Mouse (Mus musculus): ENCODE measurements around the gene Hilpda. TPM values are rescaled to one million over a fixed set of nuclear protein-coding genes. Genes with fewer than 3 reads are reported as not detected.

The Hilpda gene
- polyA plus RNA-seq, 1 experiment from 2014 or later, result 46.2 TPM

- Histone ChIP-seq H3K27ac (no peak overlapping the region), H3K4me3 (no peak overlapping the region), H3K36me3 (no peaks in the 10 kb centered on the region), H3K27me3 (no peaks in the 10 kb centered on the region; the same call in 1 of the 2 replicates), H3K9me3 (no peaks in the 10 kb centered on the region), H3K4me1 (0 out of 2 replicates have a peak, but pooled peaks cover 6% of the 10 kb centered on the region), H3K9ac (no peak overlapping the region), H3K4me2 (no peak overlapping the region)
- WGBS, result 56% methylated on average over 3 of the region's 3 CpGs
- ATAC-seq (ENCODE audit: borderline replicate concordance, extremely low read depth, low FRiP score, low TSS enrichment), result no peak
Measured at GRCm38 (mm10) chr6:29246183-29246582, 26.1 kb upstream of the Hilpda start.

GRCm38 (mm10) chr6:29246585-29246984, 25.7 kb upstream of the Hilpda start:
- no peak overlapping the region for H3K27ac ChIP-seq
- H3K36me3 ChIP-seq, result no peaks in the 10 kb centered on the region
- ATAC-seq (ENCODE audit: borderline replicate concordance, extremely low read depth, low FRiP score, low TSS enrichment), result no peak

GRCm38 (mm10) chr6:29247072-29247471, 25.2 kb upstream of the Hilpda start:
- 0 out of 2 replicates have a peak, but pooled peaks cover 6% of the 10 kb centered on the region for H3K4me1 ChIP-seq
- H3K27ac ChIP-seq, result no peak overlapping the region
- no peaks in the 10 kb centered on the region for H3K9me3 ChIP-seq
- no peak overlapping the region for H3K4me3 ChIP-seq
- no peak overlapping the region for H3K4me2 ChIP-seq
- no peak overlapping the region for H3K9ac ChIP-seq
- no peak for ATAC-seq (ENCODE audit: borderline replicate concordance, extremely low read depth, low FRiP score, low TSS enrichment)
- no peaks in the 10 kb centered on the region for H3K36me3 ChIP-seq
- no peaks in the 10 kb centered on the region; the same call in 1 of the 2 replicates for H3K27me3 ChIP-seq
- WGBS, result 57% methylated on average over 4 of the region's 4 CpGs

More at GRCm38 (mm10) chr6:29246585-29246984, 25.7 kb upstream of the Hilpda start:
- no peak overlapping the region for H3K9ac ChIP-seq
- 43% methylated on average over 5 of the region's 5 CpGs for whole genome bisulfite sequencing
- 0 out of 2 replicates have a peak, but pooled peaks cover 6% of the 10 kb centered on the region for H3K4me1 ChIP-seq
- H3K4me2 ChIP-seq, result no peak overlapping the region
- no peaks in the 10 kb centered on the region; the same call in 1 of the 2 replicates for H3K27me3 ChIP-seq
- H3K4me3 ChIP-seq, result no peak overlapping the region
- H3K9me3 ChIP-seq, result no peaks in the 10 kb centered on the region

GRCm38 (mm10) chr6:29259418-29259817, 12.9 kb upstream of the Hilpda start:
- no peak overlapping the region for H3K4me3 ChIP-seq
- 70% methylated on average over 1 of the region's 1 CpGs for WGBS
- H3K4me1 ChIP-seq, result no peaks in the 10 kb centered on the region
- no peaks in the 10 kb centered on the region for H3K36me3 ChIP-seq
- no peak overlapping the region for H3K9ac ChIP-seq
- no peak overlapping the region for H3K4me2 ChIP-seq
- H3K27ac ChIP-seq, result no peak overlapping the region
- no peaks in the 10 kb centered on the region for H3K9me3 ChIP-seq
- H3K27me3 ChIP-seq, result no peaks in the 10 kb centered on the region
- ATAC-seq (ENCODE audit: borderline replicate concordance, extremely low read depth, low FRiP score, low TSS enrichment), result no peak

GRCm38 (mm10) chr6:29261831-29262230, 10.5 kb upstream of the Hilpda start:
- Histone ChIP-seq H3K4me1 (no peaks in the 10 kb centered on the region), H3K27ac (no peak overlapping the region), H3K9ac (no peak overlapping the region), H3K27me3 (no peaks in the 10 kb centered on the region), H3K36me3 (no peaks in the 10 kb centered on the region), H3K9me3 (no peaks in the 10 kb centered on the region), H3K4me3 (no peak overlapping the region), H3K4me2 (no peak overlapping the region)
- ATAC-seq (ENCODE audit: borderline replicate concordance, extremely low read depth, low FRiP score, low TSS enrichment), result no peak
- 69% methylated on average over 5 of the region's 5 CpGs for WGBS

- ATAC-seq (ENCODE audit: borderline replicate concordance, extremely low read depth, low FRiP score, low TSS enrichment), result no peak
- Histone ChIP-seq H3K9ac (no peak overlapping the region), H3K27me3 (no peaks in the 10 kb centered on the region), H3K4me2 (no peak overlapping the region), H3K9me3 (no peaks in the 10 kb centered on the region), H3K36me3 (no peaks in the 10 kb centered on the region), H3K27ac (no peak overlapping the region), H3K4me1 (no peaks in the 10 kb centered on the region), H3K4me3 (no peak overlapping the region)
- WGBS, result 54% methylated on average over 6 of the region's 6 CpGs
Measured at GRCm38 (mm10) chr6:29263650-29264455, 8.4 kb upstream of the Hilpda start.

- Histone ChIP-seq H3K4me3 (no peak overlapping the region), H3K4me1 (no peaks in the 10 kb centered on the region), H3K36me3 (no peaks in the 10 kb centered on the region), H3K9ac (no peak overlapping the region), H3K27ac (no peak overlapping the region), H3K27me3 (no peaks in the 10 kb centered on the region), H3K4me2 (no peak overlapping the region), H3K9me3 (no peaks in the 10 kb centered on the region)
- no peak for ATAC-seq (ENCODE audit: borderline replicate concordance, extremely low read depth, low FRiP score, low TSS enrichment)
- WGBS, result 73% methylated on average over 3 of the region's 3 CpGs
Measured at GRCm38 (mm10) chr6:29264456-29264781, 7.9 kb upstream of the Hilpda start.

GRCm38 (mm10) chr6:29266936-29267335, 5.4 kb upstream of the Hilpda start:
- WGBS, result 38% methylated on average over 4 of the region's 4 CpGs
- H3K9me3 ChIP-seq, result no peaks in the 10 kb centered on the region
- no peaks in the 10 kb centered on the region for H3K36me3 ChIP-seq
- H3K9ac ChIP-seq, result no peak overlapping the region
- no peak overlapping the region for H3K4me2 ChIP-seq
- H3K27me3 ChIP-seq, result no peaks in the 10 kb centered on the region
- H3K27ac ChIP-seq, result no peak overlapping the region
- H3K4me3 ChIP-seq, result no peak overlapping the region
- ATAC-seq (ENCODE audit: borderline replicate concordance, extremely low read depth, low FRiP score, low TSS enrichment), result no peak
- H3K4me1 ChIP-seq, result peaks cover 11% of the 10 kb centered on the region

- H3K27me3 ChIP-seq, result no peaks in the 10 kb centered on the region
- H3K9ac ChIP-seq, result no peak overlapping the region
- H3K36me3 ChIP-seq, result no peaks in the 10 kb centered on the region
- peaks cover 21% of the 10 kb centered on the region for H3K4me1 ChIP-seq
- no peak for ATAC-seq (ENCODE audit: borderline replicate concordance, extremely low read depth, low FRiP score, low TSS enrichment)
- H3K4me3 ChIP-seq, result no peak overlapping the region
- 32% methylated on average over 6 of the region's 6 CpGs for WGBS
- no peak overlapping the region for H3K4me2 ChIP-seq
- H3K27ac ChIP-seq, result no peak overlapping the region
- H3K9me3 ChIP-seq, result no peaks in the 10 kb centered on the region
Measured at GRCm38 (mm10) chr6:29269006-29269668, 3.2 kb upstream of the Hilpda start.

- WGBS, result 5% methylated on average over 8 of the region's 8 CpGs
- Histone ChIP-seq H3K4me2 (peak overlapping the region; percentile 46), H3K4me1 (peaks cover 25% of the 10 kb centered on the region), H3K36me3 (peaks cover 5% of the 10 kb centered on the region), H3K27ac (no peak overlapping the region; the same call in 1 of the 2 replicates), H3K27me3 (no peaks in the 10 kb centered on the region), H3K9ac (no peak overlapping the region), H3K4me3 (0 out of 2 replicates have a peak overlapping the region, but pooled peaks have one; percentile 0), H3K9me3 (no peaks in the 10 kb centered on the region)
- no peak for ATAC-seq (ENCODE audit: borderline replicate concordance, extremely low read depth, low FRiP score, low TSS enrichment)
Measured at GRCm38 (mm10) chr6:29270961-29271360, 1.3 kb upstream of the Hilpda start.

- H3K4me1 ChIP-seq, result peaks cover 14% of the 10 kb centered on the region
- no peaks in the 10 kb centered on the region for H3K27me3 ChIP-seq
- peaks cover 5% of the 10 kb centered on the region for H3K36me3 ChIP-seq
- WGBS, result 78% methylated on average over 5 of the region's 5 CpGs
- no peak overlapping the region for H3K4me2 ChIP-seq
- no peak overlapping the region for H3K4me3 ChIP-seq
- no peak overlapping the region for H3K9ac ChIP-seq
- no peak for ATAC-seq (ENCODE audit: borderline replicate concordance, extremely low read depth, low FRiP score, low TSS enrichment)
- H3K27ac ChIP-seq, result no peak overlapping the region
- H3K9me3 ChIP-seq, result no peaks in the 10 kb centered on the region
Measured at GRCm38 (mm10) chr6:29276746-29277145, 4.5 kb downstream of the Hilpda start.
